Mouse (Mus musculus) stomach, embryonic 16.5 days (tissue): ENCODE data around the gene Tnfrsf9. TPM values are rescaled to one million over a fixed set of nuclear protein-coding genes. Genes with fewer than 3 reads are reported as not detected.
A peak's percentile ranks its signal among the peaks of the same experiment; 100 is the strongest.

Experiments used
- ATAC-seq: fragments of 200-750 bp; cut with Nextera tagmentation; 2 replicates; pipeline ENCODE4 v1.8.0; 2017; ENCODE audit warnings: moderate number of reproducible peaks, moderate TSS enrichment; ENCODE audit not compliant: insufficient read depth, low FRiP score
- H3K27ac ChIP-seq: fragments of 300-500 bp; sonication (generic); 2 replicates; pipeline ENCODE4 v1.5.1; 2014; ENCODE audit warnings: low read length
- H3K27me3 ChIP-seq: fragments of 300-500 bp; sonication (generic); 2 replicates; pipeline ENCODE4 v1.6.1; 2014; ENCODE audit warnings: low read length, control low read depth, mixed read lengths; ENCODE audit not compliant: control insufficient read depth, insufficient read depth
- H3K36me3 ChIP-seq: fragments of 300-500 bp; sonication (generic); 2 replicates; pipeline ENCODE4 v1.6.1; 2014; ENCODE audit warnings: low read length; ENCODE audit not compliant: control insufficient read depth, insufficient read depth
- H3K4me1 ChIP-seq: fragments of 300-500 bp; sonication (generic); 2 replicates; pipeline ENCODE4 v1.6.1; 2014; ENCODE audit warnings: low read length, control low read depth, mixed read lengths; ENCODE audit not compliant: control insufficient read depth, insufficient read depth
- H3K4me2 ChIP-seq: fragments of 300-500 bp; sonication (generic); 2 replicates; pipeline ENCODE4 v1.6.1; 2014; ENCODE audit warnings: low read depth, low read length, mixed read lengths
- H3K4me3 ChIP-seq: fragments of 300-500 bp; sonication (generic); replicated peaks from 2 replicates; pipeline ENCODE4 v1.5.1; 2014; ENCODE audit warnings: mild to moderate bottlenecking, low read length
- H3K9ac ChIP-seq: fragments of 300-500 bp; sonication (generic); 2 replicates; pipeline ENCODE4 v1.6.1; 2014; ENCODE audit warnings: low read length
- H3K9me3 ChIP-seq: fragments of 300-500 bp; sonication (generic); replicated peaks from 2 replicates; pipeline ENCODE4 v1.6.1; 2016; ENCODE audit warnings: low read length, control low read depth; ENCODE audit not compliant: control insufficient read depth
- WGBS: fragments of 180-500 bp; shearing (Covaris S2); extraction: QIAGEN DNeasy Blood & Tissue Kit; methylation state at CpG from one replicate; pipeline ENCODE4 v1.1.7; 2014; 5-methylcytosine and 5-hydroxymethylcytosine counted together
- polyA plus RNA-seq: library from polyadenylated mRNA; unstranded; fragments of >200 nt; fragmentation: Nextera tagmentation; extraction: Ambion mirVana; gene quantifications from 2 replicates; pipeline ENCODE4 v1.2.1, GENCODE M21; 2015

The Tnfrsf9 gene
- polyA plus RNA-seq: 0.84 and 1.3 TPM in 2 replicates

- peak; percentile 89 for ATAC-seq
- H3K27ac ChIP-seq: peak within 1 kb of the TSS; percentile 93
- H3K9me3 ChIP-seq: no peaks in the 10 kb centered on the region
- peak within 1 kb of the TSS; percentile 89 for H3K9ac ChIP-seq
- no peaks in the 10 kb centered on the region for H3K27me3 ChIP-seq
- H3K36me3 ChIP-seq: no peaks in the 10 kb centered on the region
- peak within 1 kb of the TSS; percentile 83 for H3K4me2 ChIP-seq
- H3K4me1 ChIP-seq: peaks cover 23% of the 10 kb centered on the region
- WGBS: under 1% methylated on average over 48 of the region's 48 CpGs
- peak within 1 kb of the TSS; percentile 80 for H3K4me3 ChIP-seq
These were observed at the start of gene Tnfrsf9, which contains the start of gene Park7 for GRCm38 (mm10) chr4:150914290-150914733. Gene Tnfrsf9, plus strand, starts transcription at chr4:150914562. Gene Park7, minus strand, starts transcription at chr4:150914437.

GRCm38 (mm10) chr4:150865371-150865770 lies 49.0 kb upstream of the Tnfrsf9 start:
- H3K27ac ChIP-seq: no peak overlapping the region
- H3K27me3 ChIP-seq: no peaks in the 10 kb centered on the region
- peaks cover 21% of the 10 kb centered on the region for H3K4me1 ChIP-seq
- H3K9ac ChIP-seq: no peak overlapping the region
- H3K4me2 ChIP-seq: no peak overlapping the region
- H3K4me3 ChIP-seq: no peak overlapping the region
- H3K36me3 ChIP-seq: peaks cover 13% of the 10 kb centered on the region; the same call in 1 of the 2 replicates
- no peaks in the 10 kb centered on the region for H3K9me3 ChIP-seq
- ATAC-seq: no peak

- Histone ChIP-seq H3K36me3 (peaks cover 13% of the 10 kb centered on the region; the same call in 1 of the 2 replicates), H3K4me1 (peaks cover 27% of the 10 kb centered on the region), H3K4me2 (no peak overlapping the region), H3K9me3 (no peaks in the 10 kb centered on the region), H3K27me3 (no peaks in the 10 kb centered on the region), H3K4me3 (no peak overlapping the region), H3K9ac (no peak overlapping the region), H3K27ac (no peak overlapping the region)
- ATAC-seq: no peak
- 88% methylated on average over 11 of the region's 11 CpGs for WGBS
These were observed 48.3 kb upstream of the Tnfrsf9 start for GRCm38 (mm10) chr4:150866069-150866468.

GRCm38 (mm10) chr4:150866494-150866893 lies 47.9 kb upstream of the Tnfrsf9 start:
- ATAC-seq: no peak
- H3K9me3 ChIP-seq: no peaks in the 10 kb centered on the region
- H3K4me3 ChIP-seq: no peak overlapping the region
- 94% methylated on average over 12 of the region's 12 CpGs for WGBS
- peaks cover 13% of the 10 kb centered on the region; the same call in 1 of the 2 replicates for H3K36me3 ChIP-seq
- H3K4me2 ChIP-seq: no peak overlapping the region
- no peaks in the 10 kb centered on the region for H3K27me3 ChIP-seq
- no peak overlapping the region for H3K27ac ChIP-seq
- H3K9ac ChIP-seq: no peak overlapping the region
- peaks cover 31% of the 10 kb centered on the region for H3K4me1 ChIP-seq

GRCm38 (mm10) chr4:150868161-150868560 lies 46.2 kb upstream of the Tnfrsf9 start:
- Histone ChIP-seq H3K4me1 (peaks cover 40% of the 10 kb centered on the region), H3K27ac (peak overlapping the region; percentile 57; the same call in 1 of the 2 replicates), H3K36me3 (peaks cover 13% of the 10 kb centered on the region; the same call in 1 of the 2 replicates), H3K9me3 (no peaks in the 10 kb centered on the region), H3K4me3 (no peak overlapping the region), H3K4me2 (no peak overlapping the region), H3K27me3 (no peaks in the 10 kb centered on the region), H3K9ac (no peak overlapping the region)
- no peak for ATAC-seq
- 71% methylated on average over 6 of the region's 6 CpGs for WGBS

- peak overlapping the region; percentile 92; the same call in 1 of the 2 replicates for H3K27ac ChIP-seq
- H3K4me1 ChIP-seq: peaks cover 36% of the 10 kb centered on the region
- no peak overlapping the region for H3K4me2 ChIP-seq
- no peaks in the 10 kb centered on the region for H3K27me3 ChIP-seq
- no peak for ATAC-seq
- peaks cover 13% of the 10 kb centered on the region; the same call in 1 of the 2 replicates for H3K36me3 ChIP-seq
- 74% methylated on average over 2 of the region's 2 CpGs for WGBS
- H3K4me3 ChIP-seq: no peak overlapping the region
- H3K9ac ChIP-seq: no peak overlapping the region
- H3K9me3 ChIP-seq: no peaks in the 10 kb centered on the region
These were observed 45.5 kb upstream of the Tnfrsf9 start for GRCm38 (mm10) chr4:150868859-150869258.

GRCm38 (mm10) chr4:150869276-150870197 lies 44.8 kb upstream of the Tnfrsf9 start:
- Histone ChIP-seq H3K27ac (peak overlapping the region; percentile 92), H3K27me3 (no peaks in the 10 kb centered on the region), H3K4me1 (peaks cover 34% of the 10 kb centered on the region), H3K36me3 (peaks cover 13% of the 10 kb centered on the region; the same call in 1 of the 2 replicates), H3K9me3 (no peaks in the 10 kb centered on the region), H3K4me2 (no peak overlapping the region), H3K9ac (0 out of 2 replicates have a peak overlapping the region, but pooled peaks have one; percentile 13), H3K4me3 (no peak overlapping the region)
- WGBS: 51% methylated on average over 17 of the region's 17 CpGs
- ATAC-seq: no peak

- peak overlapping the region; percentile 31; the same call in 1 of the 2 replicates for H3K4me2 ChIP-seq
- peaks cover 32% of the 10 kb centered on the region for H3K4me1 ChIP-seq
- 0 out of 2 replicates have a peak, but pooled peaks have one; percentile 35 for ATAC-seq
- no peak overlapping the region for H3K9ac ChIP-seq
- no peaks in the 10 kb centered on the region for H3K27me3 ChIP-seq
- H3K36me3 ChIP-seq: peaks cover 10% of the 10 kb centered on the region; the same call in 1 of the 2 replicates
- WGBS: 65% methylated on average over 13 of the region's 13 CpGs
- H3K4me3 ChIP-seq: no peak overlapping the region
- H3K9me3 ChIP-seq: no peaks in the 10 kb centered on the region
- peak overlapping the region; percentile 92 for H3K27ac ChIP-seq
These were observed 43.4 kb upstream of the Tnfrsf9 start for GRCm38 (mm10) chr4:150870963-150871391.
